Mouse (Mus musculus) erythroblast, embryonic 14.5 days (primary cell): ENCODE data around the gene Gm11568.
"Not testable (repeated sequence)": the region's sequence is repeated elsewhere in the genome, so short reads cannot be mapped to it uniquely, and the experiment has no call there.

ENCODE experiments used
- GATA1 ChIP-seq: IDR thresholded peaks from 2 replicates; pipeline ENCODE4 v1.6.1; 2012; ENCODE audit warnings: low read length, inconsistent platforms, mixed read lengths
- TAL1 ChIP-seq: IDR thresholded peaks from 3 replicates; pipeline ENCODE4 v1.6.1; 2012; ENCODE audit warnings: low read length, inconsistent platforms, mixed read lengths

DNA sequence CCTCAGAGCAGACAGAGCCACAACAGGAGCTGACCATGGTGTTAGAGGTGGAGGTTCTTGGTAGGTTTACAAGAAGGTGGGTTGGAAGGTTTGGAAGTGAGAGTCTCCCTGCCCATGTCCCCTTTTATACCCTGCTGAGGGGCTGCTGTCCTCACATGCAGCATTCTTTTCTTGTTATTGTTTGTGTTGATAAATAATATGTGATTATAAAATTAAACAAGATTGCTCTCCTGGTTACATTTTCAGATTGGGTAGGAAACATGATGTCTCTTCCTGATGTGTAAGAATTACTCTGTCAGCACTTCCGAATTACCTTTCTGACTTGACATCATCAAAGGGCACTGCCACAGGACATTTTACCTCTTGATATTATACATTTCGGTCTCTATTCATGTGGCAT is 42.2 kb upstream of the Gm11568 start, which contains the start of gene Gm11564:
- TF ChIP-seq TAL1, GATA1: not testable (repeated sequence)
